Mouse (Mus musculus) megakaryocyte, adult 5-6 weeks (primary cell): ENCODE results near the gene Oaz1. TPM values are rescaled to one million over a fixed set of nuclear protein-coding genes. Genes with fewer than 3 reads are reported as not detected.

Source experiments
- ATAC-seq: 2 replicates; pipeline ENCODE4 v1.8.0; 2016; ENCODE audit warnings: mild to moderate bottlenecking, inconsistent platforms; ENCODE audit not compliant: poor library complexity, severe bottlenecking
- total RNA-seq, 2 experiments: library from RNA; stranded (forward) in 1 of 2; stranded (reverse) in 1 of 2; fragments of 153-499, 151-499 nt in 1 of 2; fragments of 221-1000, 200-1000 nt in 1 of 2; gene quantifications; 2 replicates each; pipeline versions ENCODE4 v1.2.3 to v1.2.4; 2015 to 2017

Oaz1 gene
- total RNA-seq (2015) (1,171 and 1,242 TPM in 2 replicates), total RNA-seq (2017) (206 and 296 TPM in 2 replicates)

DNA sequence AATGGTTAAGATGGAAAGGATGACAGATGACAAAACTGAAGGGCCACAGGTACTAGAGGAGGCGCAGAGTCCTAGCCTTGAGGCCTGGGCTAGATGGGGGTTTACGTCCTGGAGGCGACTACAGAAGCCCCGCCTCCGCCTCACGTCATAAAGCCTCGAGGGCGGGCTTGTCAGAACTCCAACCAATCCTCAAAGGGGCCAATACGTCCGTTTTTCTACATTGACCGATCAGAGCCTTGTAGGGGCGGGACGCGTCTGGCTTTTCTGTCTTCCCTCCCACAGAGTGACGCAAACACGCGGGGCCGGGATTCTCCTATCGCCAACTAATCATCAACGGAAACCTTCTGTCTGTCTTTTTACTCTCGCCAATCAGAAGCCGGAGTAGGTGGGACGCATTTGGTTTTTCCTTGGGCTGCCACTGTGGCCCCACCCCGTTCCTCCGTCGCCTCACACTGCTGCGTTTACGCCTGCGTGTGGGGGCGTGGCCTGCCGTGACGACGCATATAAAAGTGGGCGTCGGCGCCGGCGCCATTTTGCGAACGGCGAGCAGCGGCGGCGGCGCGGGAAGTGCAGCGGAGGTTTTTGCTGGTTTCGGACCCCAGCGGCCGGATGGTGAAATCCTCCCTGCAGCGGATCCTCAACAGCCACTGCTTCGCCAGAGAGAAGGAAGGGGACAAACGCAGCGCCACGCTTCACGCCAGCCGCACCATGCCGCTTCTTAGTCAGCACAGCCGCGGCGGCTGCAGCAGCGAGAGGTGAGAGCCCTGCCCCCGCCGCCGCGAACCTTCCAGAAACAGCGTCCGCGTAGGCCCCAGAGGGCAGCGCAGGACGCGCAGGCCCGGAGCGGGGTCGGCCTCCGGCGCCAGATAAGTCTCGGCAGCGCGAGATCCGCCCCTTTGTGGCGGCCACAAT, at the start of gene Oaz1:
TSS of gene Oaz1 (plus strand) at position 506 of the 912 bp plus-strand sequence.
- ATAC-seq = peak; percentile 87

- ATAC-seq = no peak
Measured at GRCm38 (mm10) chr10:80777123-80777522, 49.3 kb upstream of the Oaz1 start.

GRCm38 (mm10) chr10:80779565-80779964, 46.9 kb upstream of the Oaz1 start:
- ATAC-seq = no peak

DNA sequence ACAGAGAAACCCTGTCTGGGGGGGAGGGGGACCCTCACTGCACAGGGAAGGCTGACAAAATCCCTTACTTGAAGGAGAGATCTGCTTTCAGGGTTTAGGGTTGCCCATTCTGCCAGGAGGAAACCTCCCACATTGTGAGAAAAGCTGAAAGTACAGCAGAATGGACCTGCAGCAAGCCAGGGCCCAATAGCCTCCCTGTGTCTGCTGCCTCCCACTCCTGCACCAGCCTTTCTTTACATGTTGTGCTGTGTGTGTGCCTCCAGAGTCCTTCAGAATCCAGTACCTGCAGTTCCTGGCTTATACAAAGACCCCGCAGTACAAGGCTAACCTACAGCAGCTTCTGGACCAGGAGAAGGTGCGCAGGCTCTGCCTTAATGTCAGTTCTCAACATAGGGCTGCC, 42.2 kb upstream of the Oaz1 start:
- ATAC-seq = no peak

DNA sequence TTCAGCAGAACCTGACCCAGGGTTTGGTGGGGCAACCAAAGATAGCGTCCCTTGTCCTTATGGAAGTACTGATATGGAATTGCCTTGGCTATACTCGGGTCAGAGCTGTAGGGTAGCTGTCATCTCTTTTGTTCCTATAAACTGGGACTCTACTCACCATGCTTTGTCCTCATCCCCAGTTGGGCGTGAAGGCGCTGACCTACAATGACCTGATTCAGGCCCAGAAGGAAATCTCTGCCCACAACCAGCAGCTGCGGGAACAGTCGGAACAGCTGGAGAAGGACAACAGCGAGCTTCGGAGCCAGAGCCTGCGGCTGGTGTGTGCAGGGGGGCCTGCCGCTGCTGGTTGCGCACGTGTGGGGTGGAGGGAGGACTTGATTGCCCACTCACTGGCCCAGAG, 41.6 kb upstream of the Oaz1 start:
- ATAC-seq = no peak

GRCm38 (mm10) chr10:80785963-80786362, 40.5 kb upstream of the Oaz1 start:
- ATAC-seq = no peak

GRCm38 (mm10) chr10:80787517-80787916, 38.9 kb upstream of the Oaz1 start:
- ATAC-seq = no peak

GRCm38 (mm10) chr10:80790761-80791404, 35.6 kb upstream of the Oaz1 start:
- no peak for ATAC-seq

GRCm38 (mm10) chr10:80791476-80792174, 34.8 kb upstream of the Oaz1 start:
- ATAC-seq = no peak

DNA sequence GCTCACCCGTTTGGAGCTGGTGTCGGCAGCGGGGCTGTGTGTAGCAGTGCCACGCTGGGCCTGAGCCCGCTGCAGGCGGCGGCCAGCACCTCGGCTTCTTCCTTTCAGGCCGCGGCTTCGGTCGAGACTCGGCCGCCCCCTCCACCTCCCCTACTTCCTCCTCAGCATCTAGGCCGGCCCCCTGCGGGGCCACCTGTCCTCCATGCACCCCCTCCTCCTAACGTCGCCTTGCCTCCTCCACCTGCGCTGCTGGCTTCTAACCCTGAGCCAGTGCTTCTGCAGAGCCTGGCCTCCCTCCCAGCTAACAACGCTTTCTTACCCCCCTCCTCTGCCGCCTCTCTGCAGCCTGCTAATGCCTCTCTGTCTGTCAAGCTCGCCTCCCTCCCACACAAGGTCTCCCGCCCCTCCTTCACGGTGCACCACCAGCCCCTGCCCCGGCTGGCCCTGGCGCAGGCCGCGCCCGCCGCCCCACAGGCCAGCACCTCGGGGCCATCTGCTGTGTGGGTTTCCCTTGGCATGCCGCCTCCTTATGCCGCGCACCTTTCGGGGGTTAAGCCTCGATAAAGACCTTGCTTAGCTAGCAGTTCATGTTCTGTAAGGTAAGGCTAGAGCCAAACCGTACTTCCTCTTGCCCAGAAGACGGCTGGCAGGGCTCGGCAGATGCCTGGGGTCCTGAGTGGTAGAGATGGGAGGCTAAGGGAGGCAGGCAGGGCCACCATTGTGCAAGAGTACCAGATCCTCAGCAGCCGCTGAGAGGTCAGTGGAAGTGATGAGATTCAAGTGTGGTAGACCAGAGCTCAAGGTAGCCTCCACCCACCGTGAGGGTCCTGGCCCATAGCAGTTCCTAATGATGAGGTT, 34.1 kb upstream of the Oaz1 start:
- peak; percentile 52 for ATAC-seq

DNA sequence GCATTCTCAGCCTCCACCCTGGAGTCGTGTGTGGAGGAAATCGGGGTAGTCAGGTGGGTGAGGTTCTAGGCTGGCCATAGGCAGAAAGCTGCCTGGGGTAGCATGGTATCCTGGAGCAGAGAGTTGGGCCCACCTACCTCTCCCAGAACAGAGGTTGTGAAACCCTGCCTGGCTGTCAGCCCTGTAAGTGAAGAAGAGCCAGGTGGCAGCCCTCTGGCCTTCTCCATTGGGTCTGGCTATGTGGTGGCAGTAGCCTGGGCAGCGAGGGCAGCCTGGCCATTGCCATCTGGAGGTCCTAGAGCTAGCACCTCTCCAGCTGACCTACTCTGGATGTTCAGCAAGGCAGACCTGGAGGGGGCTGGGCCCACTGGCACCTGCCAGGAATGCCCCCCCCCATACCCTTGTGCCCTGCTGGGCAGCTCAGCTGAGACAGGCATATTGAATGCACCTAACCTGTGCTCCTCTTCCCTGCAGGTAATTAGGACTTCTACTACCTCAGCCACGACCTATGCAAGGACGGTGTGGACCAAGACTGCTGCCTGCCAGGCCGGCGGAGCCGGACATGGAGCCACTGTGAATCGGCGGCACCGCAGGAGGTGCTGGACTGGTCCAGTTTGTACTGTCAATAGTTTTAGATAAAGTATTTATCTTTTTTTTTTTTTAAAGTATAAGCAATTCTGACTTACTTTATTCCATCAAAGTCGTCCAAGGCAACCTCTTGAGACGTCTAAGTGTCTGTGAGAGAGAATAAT, 33.2 kb upstream of the Oaz1 start:
- ATAC-seq = no peak

GRCm38 (mm10) chr10:80793803-80794202, 32.7 kb upstream of the Oaz1 start:
- no peak for ATAC-seq

DNA sequence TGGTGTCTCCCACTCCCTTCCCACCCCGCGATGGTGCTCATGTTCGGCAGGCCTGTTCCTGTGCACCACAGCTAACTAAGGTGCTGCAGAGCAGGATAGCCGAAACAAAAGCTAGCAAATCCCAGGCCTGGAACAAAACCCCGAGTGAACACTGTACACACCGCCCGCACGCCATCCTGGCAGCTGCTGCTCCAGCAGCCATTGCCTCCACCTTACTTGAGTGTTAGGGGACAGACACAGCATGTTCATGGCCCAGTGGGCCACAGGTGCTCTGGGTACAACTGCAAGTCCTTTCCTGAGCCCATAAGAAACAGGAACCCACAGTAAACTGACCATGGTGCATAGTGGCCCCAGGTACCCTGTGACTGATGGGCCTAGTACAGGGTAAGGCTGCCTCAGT, 31.7 kb upstream of the Oaz1 start:
- no peak for ATAC-seq

DNA sequence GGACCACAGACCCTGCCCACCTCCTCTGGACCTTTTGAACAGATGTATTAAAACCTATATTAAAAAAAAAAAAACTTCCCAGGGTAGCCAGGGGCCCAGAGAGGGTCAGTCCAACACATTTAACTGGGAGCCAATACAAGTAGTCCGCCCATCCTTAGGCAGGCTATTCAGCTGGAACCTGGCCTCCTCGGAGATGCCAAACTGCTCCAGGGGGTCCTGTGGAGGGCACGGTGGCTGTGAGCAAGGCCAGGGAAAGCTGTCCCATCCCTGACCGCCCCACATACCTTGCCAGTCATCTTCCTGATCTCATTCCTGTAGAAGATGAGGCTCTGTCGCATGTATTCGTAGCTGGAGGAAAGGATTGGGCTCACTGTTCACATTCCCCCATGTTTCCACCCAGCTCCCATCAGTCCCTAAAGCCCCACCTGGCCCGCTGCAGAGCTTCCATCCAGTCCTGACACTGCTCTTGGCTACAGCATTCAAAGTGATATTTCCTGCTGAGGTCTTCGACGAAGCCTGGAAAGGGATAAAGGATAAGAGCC, 30.1 kb upstream of the Oaz1 start:
- ATAC-seq = no peak

DNA sequence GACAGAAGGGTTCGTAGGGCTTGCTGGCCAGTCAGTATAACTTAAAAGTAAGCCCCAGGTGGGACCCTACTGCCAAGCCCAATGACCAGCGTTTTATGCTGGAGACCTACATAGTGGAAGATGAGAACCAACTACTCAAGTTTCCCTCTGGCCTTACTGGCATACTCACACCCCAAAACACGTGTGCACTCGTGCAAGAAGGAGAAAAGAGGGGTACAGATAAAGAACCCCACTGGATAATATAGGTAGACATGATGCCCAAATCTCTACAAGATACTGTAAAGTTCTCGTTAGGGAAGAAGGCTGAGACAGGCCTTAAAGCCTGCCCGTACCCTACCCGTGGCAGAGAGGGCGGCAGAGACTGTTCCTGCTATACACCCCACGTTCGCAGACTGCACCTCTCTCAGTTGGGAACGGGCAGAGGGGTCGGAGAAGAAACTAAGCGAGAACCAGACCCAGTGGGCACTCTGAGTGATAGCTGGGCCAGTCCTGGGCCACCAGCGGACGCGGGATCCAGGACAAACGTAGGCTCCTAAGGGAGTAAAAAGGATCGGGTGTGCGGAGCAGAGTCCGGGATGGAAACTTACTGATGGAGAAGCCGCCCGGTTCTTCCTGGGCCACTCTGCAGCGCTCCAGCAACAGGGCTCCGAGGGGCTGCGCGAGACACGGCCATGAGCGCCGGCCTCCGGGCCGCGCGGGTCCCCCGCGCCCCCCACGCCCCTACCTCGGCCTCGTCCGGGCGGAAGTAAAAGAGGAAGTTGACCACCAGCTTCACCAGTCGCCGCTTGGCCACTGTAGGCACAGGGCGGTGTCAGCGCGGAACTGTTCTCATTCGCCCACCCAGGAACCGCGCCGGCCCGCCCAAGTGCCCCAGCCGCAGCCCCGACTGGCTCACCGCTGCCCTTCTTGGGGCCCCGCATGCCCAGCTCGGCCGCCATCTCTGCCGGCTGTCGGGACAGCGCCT, 29.0 kb upstream of the Oaz1 start:
- peak; percentile 58 for ATAC-seq

- ATAC-seq = peak; percentile 88
Measured at GRCm38 (mm10) chr10:80798150-80799006, 28.1 kb upstream of the Oaz1 start, which contains the start of the genes Sf3a2 and Plekhj1. TSS of gene Sf3a2 (plus strand) at chr10:80798198. TSS of gene Plekhj1 (minus strand) at chr10:80798626.

GRCm38 (mm10) chr10:80799070-80799566, 27.3 kb upstream of the Oaz1 start:
- no peak for ATAC-seq
